Mouse (Mus musculus): ENCODE measurements at regions not wholly inside any gene's neighbourhood (a gene's known extent, or its start where the extent isn't known, plus 50 kb on each side); places are given as distances from the start of the nearest gene placed in this dataset.

DNA sequence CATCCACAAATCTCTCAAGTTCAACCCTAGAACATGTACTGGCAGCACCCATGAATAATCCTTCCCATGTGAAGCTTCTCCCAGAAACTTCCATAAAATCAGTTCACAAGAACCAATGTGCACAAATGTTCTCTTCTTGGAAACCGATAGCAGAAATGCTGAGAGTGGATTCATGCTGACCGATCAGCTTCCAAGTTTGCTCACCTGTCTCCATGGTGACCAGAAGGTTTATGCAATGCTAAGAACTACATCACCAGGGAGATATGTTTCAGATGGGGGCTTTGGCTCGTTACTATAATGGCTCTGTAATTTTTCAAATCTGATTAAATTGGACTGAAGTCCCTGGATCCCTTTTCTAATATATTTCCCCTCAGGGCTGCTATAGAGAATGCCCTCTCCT lies 74.4 kb upstream of the Gm9747 start:
- DNase-seq (ENCODE audit: low read depth, low spot score) = no peak

- no peak for DNase-seq (ENCODE audit: low read depth, low spot score)
These were observed 73.7 kb upstream of the Gm9747 start for GRCm38 (mm10) chr1:82159201-82159600.

GRCm38 (mm10) chr1:82162926-82163325 lies 70.0 kb upstream of the Gm9747 start:
- DNase-seq (ENCODE audit: low read depth, low spot score) = no peak

DNA sequence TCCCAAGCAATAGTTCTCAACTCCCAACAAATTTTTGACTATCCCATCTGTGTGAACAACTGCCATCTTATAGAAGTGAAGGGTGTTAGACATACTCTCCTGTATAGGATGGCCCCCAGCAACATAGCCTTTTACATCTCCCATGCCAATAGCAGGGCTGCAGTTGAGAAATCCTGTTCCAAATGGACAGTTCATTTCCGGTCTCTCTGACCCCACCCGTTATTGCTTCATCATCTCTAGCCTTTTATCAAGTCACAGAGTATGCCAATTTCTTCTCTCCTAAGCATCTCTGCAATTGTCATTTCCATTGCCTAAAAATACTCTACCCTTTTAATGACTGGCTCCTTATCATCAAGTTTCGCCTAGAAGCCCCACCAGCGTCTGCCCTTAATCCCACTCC lies 64.8 kb upstream of the Gm9747 start:
- no peak for DNase-seq (ENCODE audit: low read depth, low spot score)

- DNase-seq (ENCODE audit: low read depth, low spot score) = no peak
These were observed 64.0 kb upstream of the Gm9747 start for GRCm38 (mm10) chr1:82168949-82169348.

- no peak for DNase-seq (ENCODE audit: low read depth, low spot score)
These were observed 52.5 kb upstream of the Gm9747 start for GRCm38 (mm10) chr1:82180427-82180826.

Data from embryo, embryonic 11.5 days (tissue).